Mouse (Mus musculus): ENCODE data around the gene Baz2b. TPM values are rescaled to one million over a fixed set of nuclear protein-coding genes. Genes with fewer than 3 reads are reported as not detected.
A peak's percentile ranks its signal among the peaks of the same experiment; 100 is the strongest.

Baz2b gene
- total and polyA plus RNA-seq, 2 experiments from 2014 or later: 72.3 to 89.3 TPM

GRCm38 (mm10) chr2:59966454-59966853 lies 243.2 kb downstream of the Baz2b start:
- 0 out of 2 replicates have a peak, but pooled peaks cover 9% of the 10 kb centered on the region for H3K36me3 ChIP-seq (ENCODE audit: insufficient read depth, low read length)
- no peaks in the 10 kb centered on the region for H3K4me1 ChIP-seq (ENCODE audit: insufficient read depth, low read length)
- no peak overlapping the region for H3K4me2 ChIP-seq (ENCODE audit: low read depth, low read length, poor library complexity, severe bottlenecking)
- no peak overlapping the region for H3K9ac ChIP-seq (replicated peaks; ENCODE audit: low read length, poor library complexity, severe bottlenecking)
- DNase-seq (ENCODE audit: low spot score) (peak; percentile 68), ATAC-seq (ENCODE audit: low FRiP score) (peak; percentile 41; the same call in 1 of the 2 replicates)
- no peaks in the 10 kb centered on the region for H3K9me3 ChIP-seq (ENCODE audit: low read length)
- TF ChIP-seq CTCF (IDR thresholded peaks at IDR 0.05): no peak
- no peak overlapping the region for H3K4me3 ChIP-seq (ENCODE audit: low read depth, low read length)
- no peaks in the 10 kb centered on the region for H3K27me3 ChIP-seq (ENCODE audit: insufficient read depth, low read length)
- no peak overlapping the region for H3K27ac ChIP-seq (ENCODE audit: low read depth, low read length)
- 58% methylated on average over 6 of the region's 6 CpGs for WGBS

DNA sequence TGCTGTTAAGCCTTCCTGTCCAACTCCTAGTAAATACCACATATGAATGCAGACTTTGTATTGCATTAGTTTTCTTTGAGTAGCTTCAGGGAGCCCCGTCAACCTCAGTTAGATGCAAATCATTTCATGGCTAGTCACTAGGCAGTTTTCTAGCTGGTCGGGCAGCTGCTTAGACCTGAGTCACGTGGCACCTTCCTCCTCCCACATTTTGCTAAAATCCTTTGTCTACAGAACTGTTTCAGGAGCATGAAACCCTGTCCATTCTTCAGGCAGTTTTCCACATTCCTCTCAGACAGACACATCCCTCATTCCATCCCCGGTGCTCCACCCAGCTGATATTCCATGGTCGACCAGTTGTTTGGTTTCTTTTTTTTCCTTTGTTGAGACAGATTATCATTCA lies 246.6 kb downstream of the Baz2b start:
- 56% methylated on average over 5 of the region's 5 CpGs for WGBS
- no peak overlapping the region for H3K4me2 ChIP-seq (ENCODE audit: low read depth, low read length, poor library complexity, severe bottlenecking)
- DNase-seq (ENCODE audit: low spot score) (no peak), ATAC-seq (ENCODE audit: low FRiP score) (no peak)
- no peaks in the 10 kb centered on the region for H3K36me3 ChIP-seq (ENCODE audit: insufficient read depth, low read length)
- H3K27me3 ChIP-seq (ENCODE audit: insufficient read depth, low read length): no peaks in the 10 kb centered on the region
- H3K9ac ChIP-seq (replicated peaks; ENCODE audit: low read length, poor library complexity, severe bottlenecking): no peak overlapping the region
- no peaks in the 10 kb centered on the region for H3K9me3 ChIP-seq (ENCODE audit: low read length)
- no peaks in the 10 kb centered on the region for H3K4me1 ChIP-seq (ENCODE audit: insufficient read depth, low read length)
- TF ChIP-seq CTCF (IDR thresholded peaks at IDR 0.05): no peak
- no peak overlapping the region for H3K27ac ChIP-seq (ENCODE audit: low read depth, low read length)
- no peak overlapping the region for H3K4me3 ChIP-seq (ENCODE audit: low read depth, low read length)

DNA sequence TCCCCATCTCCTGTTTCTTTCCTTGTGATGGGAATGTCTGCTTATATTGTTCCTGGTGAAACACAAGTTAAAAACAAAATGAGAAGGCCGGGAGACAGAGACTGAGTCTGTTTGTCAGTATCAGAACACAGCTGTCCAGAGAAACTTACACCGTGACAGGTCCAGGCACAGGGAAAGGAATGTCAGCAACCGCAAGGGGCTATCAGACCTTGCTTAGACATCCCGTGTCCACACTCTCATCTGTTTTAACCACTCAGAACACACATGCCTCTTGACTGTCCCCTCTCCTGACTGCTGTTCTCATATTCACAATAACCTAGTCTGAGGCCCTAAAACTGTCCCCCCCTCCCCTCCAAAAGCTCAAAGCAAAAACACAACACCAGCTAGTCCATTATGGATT lies 247.1 kb downstream of the Baz2b start:
- ATAC-seq (ENCODE audit: low FRiP score) (no peak), DNase-seq (ENCODE audit: low spot score) (no peak)
- Histone ChIP-seq H3K9ac (replicated peaks; ENCODE audit: low read length, poor library complexity, severe bottlenecking) (no peak overlapping the region), H3K4me2 (ENCODE audit: low read depth, low read length, poor library complexity, severe bottlenecking) (no peak overlapping the region), H3K36me3 (ENCODE audit: insufficient read depth, low read length) (no peaks in the 10 kb centered on the region), H3K4me1 (ENCODE audit: insufficient read depth, low read length) (no peaks in the 10 kb centered on the region), H3K27ac (ENCODE audit: low read depth, low read length) (no peak overlapping the region), H3K9me3 (ENCODE audit: low read length) (no peaks in the 10 kb centered on the region), H3K27me3 (ENCODE audit: insufficient read depth, low read length) (no peaks in the 10 kb centered on the region), H3K4me3 (ENCODE audit: low read depth, low read length) (no peak overlapping the region)
- TF ChIP-seq CTCF (IDR thresholded peaks at IDR 0.05): no peak
- WGBS: 89% methylated on average over 4 of the region's 4 CpGs

DNA sequence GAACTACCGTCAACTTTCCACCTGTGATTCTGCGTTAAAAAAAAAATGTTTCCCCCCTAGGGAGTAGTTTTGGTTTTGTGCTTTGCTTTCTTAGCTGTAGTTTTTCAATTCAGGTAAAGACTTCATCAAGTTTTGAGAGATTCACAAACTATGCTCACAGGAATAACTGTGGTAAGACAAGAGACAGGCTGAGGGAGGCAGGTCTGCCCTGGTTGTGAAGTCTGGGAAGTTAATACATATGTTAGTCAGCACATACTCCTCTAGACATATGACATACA lies 249.2 kb downstream of the Baz2b start:
- H3K9ac ChIP-seq (replicated peaks; ENCODE audit: low read length, poor library complexity, severe bottlenecking): no peak overlapping the region
- H3K27ac ChIP-seq (ENCODE audit: low read depth, low read length): no peak overlapping the region
- H3K9me3 ChIP-seq (ENCODE audit: low read length): no peaks in the 10 kb centered on the region
- no peak for ATAC-seq (ENCODE audit: low FRiP score)
- TF ChIP-seq CTCF (IDR thresholded peaks at IDR 0.05): no peak
- WGBS: 88% methylated on average over 2 of the region's 2 CpGs
- H3K36me3 ChIP-seq (ENCODE audit: insufficient read depth, low read length): no peaks in the 10 kb centered on the region
- no peak for DNase-seq (ENCODE audit: low spot score)
- no peaks in the 10 kb centered on the region for H3K4me1 ChIP-seq (ENCODE audit: insufficient read depth, low read length)
- H3K4me2 ChIP-seq (ENCODE audit: low read depth, low read length, poor library complexity, severe bottlenecking): no peak overlapping the region
- no peaks in the 10 kb centered on the region for H3K27me3 ChIP-seq (ENCODE audit: insufficient read depth, low read length)
- no peak overlapping the region for H3K4me3 ChIP-seq (ENCODE audit: low read depth, low read length)

DNA sequence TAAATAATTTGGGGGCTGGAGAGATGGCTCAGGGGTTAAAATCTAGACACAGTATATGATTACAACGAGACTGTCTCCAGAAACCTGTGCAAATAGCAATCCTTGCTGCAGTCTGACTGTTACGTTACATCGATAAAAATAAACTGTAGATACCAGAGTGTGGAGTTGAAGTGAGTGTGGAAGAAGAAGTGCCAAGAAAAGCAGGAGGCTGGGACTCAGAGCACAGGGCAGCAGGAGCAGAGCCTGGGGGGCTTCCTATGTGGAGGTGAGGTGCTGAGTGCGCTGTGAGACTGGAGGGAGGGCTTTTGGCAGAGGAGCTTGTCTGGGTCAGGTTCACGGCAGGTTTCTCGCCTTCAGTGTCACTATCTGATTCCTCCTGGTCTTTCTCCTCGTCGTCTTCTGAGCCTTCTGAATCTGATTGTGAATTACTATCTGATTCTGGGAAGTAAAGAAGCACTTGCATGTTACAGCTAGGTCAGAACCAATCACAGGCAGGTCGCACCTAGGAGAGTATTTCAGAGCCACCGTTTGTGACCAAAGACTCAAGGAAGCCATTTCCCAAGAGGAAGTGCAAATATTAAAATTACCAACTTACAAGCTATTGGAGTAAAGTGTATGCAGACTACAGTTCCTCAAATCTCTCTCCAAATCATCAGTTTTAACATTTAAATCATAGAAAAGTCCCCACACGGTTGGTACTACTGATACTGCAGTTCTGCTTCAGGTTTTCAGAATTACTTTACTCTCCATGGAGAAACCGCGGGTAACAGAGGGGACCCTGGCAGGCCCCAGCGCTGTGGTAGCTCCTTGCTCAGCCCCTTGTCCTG lies 249.8 kb downstream of the Baz2b start:
- no peak overlapping the region for H3K9ac ChIP-seq (replicated peaks; ENCODE audit: low read length, poor library complexity, severe bottlenecking)

DNA sequence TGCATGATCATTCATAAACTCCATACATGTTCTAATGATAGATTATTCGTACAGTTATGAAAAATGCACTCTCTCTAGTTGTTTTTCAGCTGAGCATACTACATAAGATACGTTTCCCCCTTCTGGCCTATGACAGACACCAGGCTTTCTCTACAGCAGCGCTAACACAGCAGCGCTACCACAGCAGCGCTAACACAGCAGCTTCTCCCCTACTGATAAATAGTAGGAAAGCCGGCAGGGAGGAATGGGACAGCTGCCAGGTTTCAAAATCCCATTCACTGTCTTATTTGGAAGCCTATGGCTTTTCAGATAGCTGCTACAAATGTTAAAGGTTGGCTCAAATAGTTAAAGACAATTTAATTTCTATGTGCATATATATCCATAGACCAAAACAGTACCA lies 251.1 kb downstream of the Baz2b start:
- Histone ChIP-seq H3K27ac (ENCODE audit: low read depth, low read length) (no peak overlapping the region), H3K9ac (replicated peaks; ENCODE audit: low read length, poor library complexity, severe bottlenecking) (no peak overlapping the region), H3K27me3 (ENCODE audit: insufficient read depth, low read length) (no peaks in the 10 kb centered on the region), H3K4me1 (ENCODE audit: insufficient read depth, low read length) (no peaks in the 10 kb centered on the region), H3K9me3 (ENCODE audit: low read length) (no peaks in the 10 kb centered on the region), H3K36me3 (ENCODE audit: insufficient read depth, low read length) (0 out of 2 replicates have a peak, but pooled peaks cover 5% of the 10 kb centered on the region), H3K4me2 (ENCODE audit: low read depth, low read length, poor library complexity, severe bottlenecking) (no peak overlapping the region), H3K4me3 (ENCODE audit: low read depth, low read length) (no peak overlapping the region)
- no peak for ATAC-seq (ENCODE audit: low FRiP score)
- WGBS: 49% methylated on average over 6 of the region's 6 CpGs
- DNase-seq (ENCODE audit: low spot score): peak; percentile 72
- TF ChIP-seq CTCF (IDR thresholded peaks at IDR 0.05): peak; percentile 24; the same call in 1 of the 2 replicates

More for the DNA sequence above, 249.8 kb downstream of the Baz2b start:
- no peak overlapping the region for H3K4me3 ChIP-seq (ENCODE audit: low read depth, low read length)
- H3K9me3 ChIP-seq (ENCODE audit: low read length): no peaks in the 10 kb centered on the region
- H3K27ac ChIP-seq (ENCODE audit: low read depth, low read length): no peak overlapping the region
- ATAC-seq (ENCODE audit: low FRiP score): no peak
- 89% methylated on average over 14 of the region's 14 CpGs for WGBS
- no peak for DNase-seq (ENCODE audit: low spot score)
- no peaks in the 10 kb centered on the region for H3K4me1 ChIP-seq (ENCODE audit: insufficient read depth, low read length)
- no peak overlapping the region for H3K4me2 ChIP-seq (ENCODE audit: low read depth, low read length, poor library complexity, severe bottlenecking)
- no peaks in the 10 kb centered on the region for H3K27me3 ChIP-seq (ENCODE audit: insufficient read depth, low read length)
- TF ChIP-seq CTCF (IDR thresholded peaks at IDR 0.05): no peak
- no peaks in the 10 kb centered on the region for H3K36me3 ChIP-seq (ENCODE audit: insufficient read depth, low read length)
